Mouse (Mus musculus) testis, adult 10 weeks (tissue): ENCODE results near the gene Vegfc. TPM values are rescaled to one million over a fixed set of nuclear protein-coding genes. Genes with fewer than 3 reads are reported as not detected.

Experiments used
- polyA plus RNA-seq: library from polyadenylated mRNA; stranded (reverse); fragments of 350-450 nt; fragmentation: Illumina TruSeq; extraction: RNeasy Lipid Tissue Mini Kit (QIAGEN cat#74804); gene quantifications from one replicate; pipeline ENCODE4 v1.2.3, GENCODE M21; 2014; ENCODE audit warnings: low read depth, low replicate concordance

Vegfc gene
- polyA plus RNA-seq: 0.39 TPM

DNA sequence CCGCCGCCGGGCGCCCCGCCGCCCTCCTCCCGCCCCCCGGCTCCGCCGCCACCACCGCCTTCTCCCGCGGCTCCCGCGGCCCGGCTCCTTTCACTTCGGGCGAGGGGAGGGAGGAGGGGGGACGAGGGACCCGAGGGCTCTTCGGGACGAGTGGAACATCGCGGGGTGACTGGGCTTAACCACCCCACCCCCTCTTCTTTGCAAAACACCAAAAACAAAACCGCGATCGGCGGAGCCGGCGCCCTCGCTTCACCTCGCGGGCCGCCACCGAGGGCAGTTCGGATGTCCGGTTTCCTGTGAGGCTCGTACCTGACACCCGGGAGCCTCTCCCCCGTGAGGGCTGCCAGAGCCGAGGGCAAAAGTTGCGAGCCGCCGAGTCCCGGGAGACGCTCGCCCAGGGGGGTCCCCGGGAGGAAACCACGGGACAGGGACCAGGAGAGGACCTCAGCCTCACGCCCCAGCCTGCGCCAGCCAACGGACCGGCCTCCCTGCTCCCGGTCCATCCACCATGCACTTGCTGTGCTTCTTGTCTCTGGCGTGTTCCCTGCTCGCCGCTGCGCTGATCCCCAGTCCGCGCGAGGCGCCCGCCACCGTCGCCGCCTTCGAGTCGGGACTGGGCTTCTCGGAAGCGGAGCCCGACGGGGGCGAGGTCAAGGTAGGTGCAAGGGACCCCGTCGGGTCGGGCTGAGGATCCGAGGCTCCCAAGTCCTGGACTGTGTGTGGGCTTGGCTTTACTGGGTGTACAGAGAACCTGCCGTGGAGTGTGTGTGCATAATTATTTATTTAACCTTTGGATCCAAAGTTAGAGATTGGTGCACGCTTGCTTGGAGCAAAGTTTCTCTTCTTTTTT, at the start of gene Vegfc:
TSS of gene Vegfc (plus strand) at position 336 of the 850 bp plus-strand sequence.

